Mouse (Mus musculus): Measurements from ENCODE around the gene Ss18l1. TPM values are rescaled to one million over a fixed set of nuclear protein-coding genes. Genes with fewer than 3 reads are reported as not detected.

Ss18l1 gene
- polyA plus RNA-seq, 1 experiment from 2014 or later = 8.0 TPM

GRCm38 (mm10) chr2:180118661-180119438 lies 76.5 kb downstream of the Ss18l1 start, which contains the start of gene Osbpl2:
Gene Osbpl2 (plus strand): TSS chr2:180119306.
- no peak within 1 kb of the TSS for H3K27ac ChIP-seq (replicated peaks; ENCODE audit: low read depth, low read length)
- no peaks in the 10 kb centered on the region for H3K27me3 ChIP-seq (ENCODE audit: control insufficient read depth, insufficient read depth, low read length)
- H3K36me3 ChIP-seq (replicated peaks; ENCODE audit: control insufficient read depth, insufficient read depth, low read depth, low read length) = no peaks in the 10 kb centered on the region
- H3K4me3 ChIP-seq (ENCODE audit: low read depth, low read length) = peak within 1 kb of the TSS; percentile 78
- WGBS = 0% methylated on average over 55 of the region's 55 CpGs
- peak within 1 kb of the TSS; percentile 82 for H3K9ac ChIP-seq (replicated peaks; ENCODE audit: low read length)
- H3K4me2 ChIP-seq (ENCODE audit: low read depth, low read length) = peak within 1 kb of the TSS; percentile 83
- H3K4me1 ChIP-seq (ENCODE audit: control insufficient read depth, insufficient read depth, low read length) = peaks cover 3% of the 10 kb centered on the region
- H3K9me3 ChIP-seq (replicated peaks; ENCODE audit: control insufficient read depth, low read length) = no peaks in the 10 kb centered on the region
- DNase-seq (ENCODE audit: low spot score) (peak; percentile 97), ATAC-seq (replicated peaks; ENCODE audit: insufficient number of reproducible peaks, low FRiP score, low TSS enrichment, low read depth) (peak; percentile 98)

Other genes starting within 250 kb of the Ss18l1 start
- 4.4 and 4.9 TPM in 2 replicates for gene Taf4, start 65.9 kb upstream of the Ss18l1 start, polyA plus RNA-seq (2014; fragmentation: Nextera tagmentation; extraction: Ambion mirVana)
- 9.8 and 11.1 TPM in 2 replicates for gene Lsm14b, start 17.5 kb upstream of the Ss18l1 start, polyA plus RNA-seq (2014; fragmentation: Nextera tagmentation; extraction: Ambion mirVana)
- 751 and 753 TPM in 2 replicates for gene Psma7, start 76 bp upstream of the Ss18l1 start, polyA plus RNA-seq (2014; fragmentation: Nextera tagmentation; extraction: Ambion mirVana)
- 25.5 and 28.1 TPM in 2 replicates for gene Mtg2, start 28.1 kb downstream of the Ss18l1 start, polyA plus RNA-seq (2014; fragmentation: Nextera tagmentation; extraction: Ambion mirVana)
- gene Hrh3, start 62.0 kb downstream of the Ss18l1 start, polyA plus RNA-seq (2014; fragmentation: Nextera tagmentation; extraction: Ambion mirVana) = 0.41 and 0.52 TPM in 2 replicates
- gene Osbpl2, start 76.8 kb downstream of the Ss18l1 start, polyA plus RNA-seq (2014; fragmentation: Nextera tagmentation; extraction: Ambion mirVana) = 31.5 and 33.0 TPM in 2 replicates
- gene Adrm1, start 129.0 kb downstream of the Ss18l1 start, polyA plus RNA-seq (2014; fragmentation: Nextera tagmentation; extraction: Ambion mirVana) = 157 and 169 TPM in 2 replicates
- 6.9 and 11.5 TPM in 2 replicates for gene Lama5, start 183.3 kb downstream of the Ss18l1 start, polyA plus RNA-seq (2014; fragmentation: Nextera tagmentation; extraction: Ambion mirVana)
- gene Rps21, start 214.9 kb downstream of the Ss18l1 start, polyA plus RNA-seq (2014; fragmentation: Nextera tagmentation; extraction: Ambion mirVana) = 516 and 527 TPM in 2 replicates
- gene Cables2, start 231.0 kb downstream of the Ss18l1 start, polyA plus RNA-seq (2014; fragmentation: Nextera tagmentation; extraction: Ambion mirVana) = 14.5 and 14.8 TPM in 2 replicates
- gene Rbbp8nl, start 247.4 kb downstream of the Ss18l1 start, polyA plus RNA-seq (2014; fragmentation: Nextera tagmentation; extraction: Ambion mirVana) = 0.20 and 0.35 TPM in 2 replicates